Mouse (Mus musculus) CH12.LX (cell line): ENCODE results near the gene Rita1.

Experiments
- CHD2 ChIP-seq: IDR thresholded peaks from 2 replicates; pipeline ENCODE4 v1.6.1; 2011; ENCODE audit warnings: low read length, improper control_type of control experiment
- CTCF ChIP-seq, 2 experiments: IDR thresholded peaks in 1 of 2; conservative IDR thresholded peaks in 1 of 2; 2 replicates each; pipeline ENCODE4 v1.5.1; 2011 to 2012; ENCODE audit warnings: low read depth in 2 of 2, low read length in 2 of 2, improper control_type of control experiment in 1 of 2, inconsistent platforms in 1 of 2, mild to moderate bottlenecking in 1 of 2, moderate library complexity in 1 of 2
- GABPA ChIP-seq: IDR thresholded peaks from 2 replicates; pipeline ENCODE4 v1.6.1; 2012; ENCODE audit warnings: low read depth, low read length, improper control_type of control experiment, inconsistent platforms; ENCODE audit not compliant: insufficient replicate concordance
- HCFC1 ChIP-seq: IDR thresholded peaks from 2 replicates; pipeline ENCODE4 v1.6.1; 2012; ENCODE audit warnings: low read depth, mild to moderate bottlenecking, inconsistent platforms, low read length, improper control_type of control experiment
- RCOR1 ChIP-seq: conservative IDR thresholded peaks from 2 replicates; pipeline ENCODE4 v1.6.1; 2012; ENCODE audit warnings: low read depth, mild to moderate bottlenecking, inconsistent platforms, low read length, improper control_type of control experiment
- TCF12 ChIP-seq: IDR thresholded peaks from 2 replicates; pipeline ENCODE4 v1.6.1; 2014; ENCODE audit warnings: low read depth, mild to moderate bottlenecking, inconsistent platforms, low read length, improper control_type of control experiment
- ZKSCAN1 ChIP-seq: IDR thresholded peaks from 2 replicates; pipeline ENCODE4 v1.6.1; 2012; ENCODE audit warnings: low read depth, inconsistent platforms, low read length, improper control_type of control experiment, borderline replicate concordance
- ZMIZ1 ChIP-seq: IDR thresholded peaks from 2 replicates; pipeline ENCODE4 v1.6.1; 2012; ENCODE audit warnings: low read depth, mild to moderate bottlenecking, inconsistent platforms, low read length, improper control_type of control experiment

DNA sequence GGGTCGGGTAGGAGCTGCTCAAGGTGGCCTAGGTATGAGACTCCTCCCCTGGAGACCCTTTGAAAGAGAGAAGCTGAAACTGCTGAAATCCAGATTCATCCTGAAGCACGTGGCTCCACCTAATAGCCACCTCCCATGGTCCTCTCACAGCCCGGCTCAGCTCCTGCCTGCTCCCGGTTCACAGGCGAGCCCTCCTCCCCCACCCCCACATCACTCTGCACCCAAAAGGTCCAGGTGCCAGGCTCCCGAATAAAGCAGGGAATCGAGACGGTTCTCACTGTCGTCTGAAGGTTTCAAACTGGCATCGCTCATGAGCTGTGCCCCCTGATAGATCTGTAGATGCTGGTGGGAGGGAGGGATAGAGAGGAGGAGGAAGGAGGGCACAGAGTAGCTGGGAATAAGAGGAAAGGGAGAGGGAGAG is 7.1 kb downstream of the Rita1 start:
- no peak for TF ChIP-seq HCFC1
- no peak for TF ChIP-seq CTCF (conservative IDR thresholded peaks at IDR 0.05 in 1 of 2, IDR thresholded peaks at IDR 0.05 in 1 of 2; ENCODE audit: low read depth in 2 of 2, low read length in 2 of 2)
- no peak for TF ChIP-seq RCOR1
- no peak for TF ChIP-seq GABPA
- no peak for TF ChIP-seq ZKSCAN1
- no peak for TF ChIP-seq TCF12
- TF ChIP-seq ZMIZ1: no peak
- TF ChIP-seq CHD2: no peak
